In genomic region chr1:43445170-43446088, GRCm38 (mm10) we compare ENCODE assay signal across 8 mouse cellular contexts. TPM values are rescaled to one million over a fixed set of nuclear protein-coding genes. Genes with fewer than 3 reads are reported as not detected.
A peak's percentile ranks its signal among the peaks of the same experiment; 100 is the strongest.
DNase-seq lines count a peak whose midpoint lies in the region; ATAC-seq lines count a peak whose summit lies in the region.

No protein-coding gene starts in this region.

- peaks cover 7% of the 10 kb centered on the region for H3K4me1 ChIP-seq in hindbrain, embryonic 11.5 days (replicated peaks; ENCODE audit: control insufficient read depth, insufficient read depth, low read length)

- no peaks in the 10 kb centered on the region for H3K36me3 ChIP-seq in hindbrain, embryonic 11.5 days (ENCODE audit: control insufficient read depth, insufficient read depth, low read length)

- H3K4me3 ChIP-seq in hindbrain, embryonic 11.5 days (ENCODE audit: low read depth, low read length): peak overlapping the region; percentile 93

- peak overlapping the region; percentile 93 for H3K27ac ChIP-seq in hindbrain, embryonic 11.5 days (ENCODE audit: low read depth, low read length)

- peak overlapping the region; percentile 88 for H3K4me2 ChIP-seq in hindbrain, embryonic 11.5 days (replicated peaks; ENCODE audit: low read depth, low read length)

- ATAC-seq in hindbrain, embryonic 11.5 days (ENCODE audit: low FRiP score): peak; percentile 95

- WGBS in hindbrain, embryonic 11.5 days: 0% methylated on average over 46 of the region's 86 CpGs

- peak; percentile 91 for DNase-seq in Muller cell, postnatal 12 days (ENCODE audit: inconsistent ontology term)
- DNase-seq in cerebellum, adult 8-10 months: peak; percentile 76
- DNase-seq in frontal cortex, postnatal 10 days (ENCODE audit: low spot score in 2 of 2): peak; percentile 61 to 82
- DNase-seq in hindbrain, embryonic 11.5 days (ENCODE audit: low spot score): peak; percentile 90
- peak; percentile 75 to 77 for DNase-seq in layer of hippocampus, postnatal 14 days (ENCODE audit: low spot score in 2 of 2)
- DNase-seq in lung, postnatal 25 days (ENCODE audit: low spot score): peak; percentile 76
- peak; percentile 91 for DNase-seq in retina, postnatal 1 day
- peak; percentile 52 to 66 for DNase-seq in urinary bladder, adult 18-20 months (ENCODE audit: low spot score in 2 of 2)

- peak overlapping the region; percentile 98 for H3K9ac ChIP-seq in hindbrain, embryonic 11.5 days (ENCODE audit: low read depth, low read length)

- H3K27me3 ChIP-seq in hindbrain, embryonic 11.5 days (ENCODE audit: control insufficient read depth, insufficient read depth, low read length): no peaks in the 10 kb centered on the region

- H3K9me3 ChIP-seq in hindbrain, embryonic 11.5 days (ENCODE audit: control insufficient read depth, low read length): no peaks in the 10 kb centered on the region

RNA-seq across cellular contexts. Expression of gene Nck2, which starts 1.1 kb away (rescaled TPM):
- polyA plus RNA-seq in hindbrain, embryonic 11.5 days (2014; fragmentation: Nextera tagmentation; extraction: Ambion mirVana): 31.9 and 35.5 TPM in 2 replicates
- 10 to 100 TPM; 48.4 to 50.9 TPM for total RNA-seq in layer of hippocampus, postnatal 14 days (2021)

Comparison
In these comparisons a context has a peak if more than half of its experiments do, and no peak if none do; other contexts are left out.
1. Peak in every context shown above with its lines: DNase-seq, ATAC-seq, H3K4me3 ChIP-seq and H3K27ac ChIP-seq.